Mouse (Mus musculus) spleen, adult 2 months (tissue): ENCODE measurements around the gene Hoxd8. TPM values are rescaled to one million over a fixed set of nuclear protein-coding genes. Genes with fewer than 3 reads are reported as not detected.

Experiments
- DNase-seq, 2 experiments: peaks; one replicate each; pipeline versions ENCODE4 v3.0.0 to v3.0.0-alpha.2; 2012 to 2021; ENCODE audit warnings: low spot score in 2 of 2, low read depth in 1 of 2
- H3K27ac ChIP-seq: fragments of 200-500 bp; 2 replicates; pipeline ENCODE4 v1.5.1; 2012; ENCODE audit warnings: low read length, inconsistent platforms; ENCODE audit not compliant: insufficient read depth
- H3K27me3 ChIP-seq: fragments of 200-500 bp; 2 replicates; pipeline ENCODE4 v1.6.1; 2012; ENCODE audit warnings: mild to moderate bottlenecking, moderate library complexity, low read length, inconsistent platforms; ENCODE audit not compliant: control insufficient read depth, insufficient read depth
- H3K36me3 ChIP-seq: fragments of 200-500 bp; 2 replicates; pipeline ENCODE4 v1.6.1; 2012; ENCODE audit warnings: mild to moderate bottlenecking, low read length, inconsistent platforms; ENCODE audit not compliant: control insufficient read depth, insufficient read depth
- H3K4me1 ChIP-seq: fragments of 200-500 bp; 2 replicates; pipeline ENCODE4 v1.6.1; 2011; ENCODE audit warnings: inconsistent platforms; ENCODE audit not compliant: control insufficient read depth, insufficient read depth, insufficient read length
- H3K4me3 ChIP-seq: fragments of 200-500 bp; 2 replicates; pipeline ENCODE4 v1.5.1; 2011; ENCODE audit warnings: mild to moderate bottlenecking, inconsistent platforms; ENCODE audit not compliant: insufficient read depth, insufficient read length; ENCODE audit errors: extremely low read depth
- CTCF ChIP-seq: fragments of 200-500 bp; IDR thresholded peaks from 2 replicates; pipeline ENCODE4 v1.5.1; 2011; ENCODE audit warnings: mild to moderate bottlenecking, inconsistent platforms; ENCODE audit not compliant: insufficient read depth, insufficient read length, insufficient replicate concordance; ENCODE audit errors: extremely low read depth
- POLR2A ChIP-seq: fragments of 200-500 bp; IDR thresholded peaks from 2 replicates; pipeline ENCODE4 v1.6.1; 2011; ENCODE audit warnings: low read depth, low read length, inconsistent platforms
- WGBS: fragments of 180-500 bp; shearing (Covaris S2); methylation state at CpG from one replicate; pipeline ENCODE4 v1.1.7; 2018; 5-methylcytosine and 5-hydroxymethylcytosine counted together
- polyA plus RNA-seq: library from polyadenylated mRNA; depleted of rRNA; stranded (reverse); fragments of >200 nt; gene quantifications from 2 replicates; pipeline ENCODE4 v1.2.3, GENCODE M21; 2012

Gene Hoxd8
- polyA plus RNA-seq, 1 experiment, result 0.32 TPM

DNA sequence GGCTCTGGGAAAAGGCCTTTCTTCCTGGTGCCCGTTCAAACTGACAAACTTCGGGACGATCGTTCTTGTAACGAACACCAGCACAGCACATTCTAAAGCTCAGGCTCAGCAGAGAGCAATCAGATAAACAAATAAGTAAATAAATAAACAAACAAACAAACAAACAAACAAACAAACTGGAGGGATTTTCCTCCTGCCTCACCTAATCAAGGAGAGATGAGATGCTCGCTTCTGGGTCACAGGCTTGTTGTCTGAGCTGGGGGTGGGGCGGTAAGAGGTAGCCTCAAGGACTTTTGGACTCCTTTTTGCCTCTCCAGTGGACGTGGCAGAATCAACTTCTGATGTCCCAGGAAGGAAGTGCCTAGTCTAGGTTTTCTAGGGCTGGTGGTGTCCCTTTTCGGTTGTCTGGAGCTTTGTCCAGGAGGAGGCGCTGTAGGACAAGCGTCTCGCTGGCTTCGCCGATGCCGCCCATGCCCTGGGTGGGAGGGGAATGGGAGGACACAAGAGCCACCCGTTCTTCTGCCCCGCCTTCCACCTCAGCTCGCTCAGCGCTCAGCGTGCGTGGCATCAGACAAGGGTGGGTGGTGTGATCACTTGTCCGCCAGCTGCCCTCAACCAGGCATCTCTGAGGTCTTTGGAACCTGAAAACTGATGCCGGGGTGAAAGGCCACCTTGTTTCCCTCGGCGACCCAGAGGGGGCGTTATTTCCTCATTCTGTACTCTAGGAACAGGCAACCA is 11.3 kb downstream of the Hoxd8 start:
- 6% methylated on average over 26 of the region's 26 CpGs for WGBS
- Histone ChIP-seq H3K27me3 (peaks cover 20% of the 10 kb centered on the region), H3K4me3 (no peak overlapping the region), H3K36me3 (no peaks in the 10 kb centered on the region), H3K27ac (no peak overlapping the region), H3K4me1 (peaks cover 4% of the 10 kb centered on the region; the same call in 1 of the 2 replicates)
- TF ChIP-seq CTCF, result peak; percentile 46; the same call in 1 of the 2 replicates
- TF ChIP-seq POLR2A, result no peak
- peak; percentile 12 to 34 for DNase-seq

DNA sequence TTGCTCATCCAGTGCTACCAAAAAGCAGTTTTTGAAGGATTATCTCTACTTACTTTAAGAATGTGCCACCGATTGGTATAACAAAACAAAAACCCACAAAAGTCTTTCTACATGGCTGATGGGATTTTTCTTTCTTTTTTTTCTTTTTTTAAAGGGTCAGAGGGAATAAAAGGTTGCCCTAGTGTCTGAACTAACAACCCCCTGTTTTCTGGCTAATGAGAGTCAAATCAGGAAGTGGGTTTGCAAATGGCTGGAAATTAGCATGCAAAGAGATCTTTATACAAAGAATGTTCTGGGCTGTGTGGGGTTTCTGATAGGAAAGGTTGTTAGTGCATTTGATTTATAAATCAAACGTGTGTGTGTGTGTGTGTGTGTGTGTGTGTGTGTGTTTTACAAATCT is 16.0 kb downstream of the Hoxd8 start:
- no peak for DNase-seq
- peaks cover 5% of the 10 kb centered on the region for H3K27me3 ChIP-seq
- no peaks in the 10 kb centered on the region for H3K36me3 ChIP-seq
- no peak for TF ChIP-seq POLR2A
- TF ChIP-seq CTCF, result no peak
- no peak overlapping the region for H3K27ac ChIP-seq
- H3K4me3 ChIP-seq, result no peak overlapping the region
- 32% methylated on average over 2 of the region's 2 CpGs for WGBS
- H3K4me1 ChIP-seq, result no peaks in the 10 kb centered on the region

DNA sequence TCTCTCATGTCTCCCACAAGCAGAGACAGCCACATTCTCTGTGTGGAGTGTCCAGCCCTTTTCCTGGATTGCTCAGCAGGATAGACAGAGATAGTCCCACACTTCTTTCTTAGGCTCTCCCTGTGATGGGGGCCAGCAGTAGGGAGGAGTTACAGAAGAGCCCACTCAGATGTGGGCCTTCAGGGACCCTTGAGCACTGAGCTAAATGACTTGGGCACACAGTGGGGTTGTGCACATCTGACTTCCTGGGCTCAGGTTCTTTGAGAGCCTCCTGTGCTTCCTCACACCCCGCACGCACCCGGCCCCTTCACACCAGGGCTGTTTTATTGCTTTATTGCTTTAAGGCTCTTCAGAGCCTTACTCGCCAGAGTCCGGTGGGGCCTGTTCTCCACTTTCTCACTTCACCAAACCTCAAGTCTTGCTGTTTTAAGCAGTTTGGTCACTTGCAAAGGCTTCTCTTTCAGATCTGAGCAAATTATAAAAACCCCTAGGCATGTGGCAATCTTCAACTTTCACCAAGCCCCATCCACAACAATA is 16.6 kb downstream of the Hoxd8 start:
- no peak for DNase-seq
- H3K4me1 ChIP-seq, result no peaks in the 10 kb centered on the region
- no peaks in the 10 kb centered on the region for H3K36me3 ChIP-seq
- 69% methylated on average over 5 of the region's 5 CpGs for WGBS
- H3K27ac ChIP-seq, result no peak overlapping the region
- no peaks in the 10 kb centered on the region; the same call in 1 of the 2 replicates for H3K27me3 ChIP-seq
- no peak overlapping the region for H3K4me3 ChIP-seq
- TF ChIP-seq CTCF, result no peak
- TF ChIP-seq POLR2A, result no peak

DNA sequence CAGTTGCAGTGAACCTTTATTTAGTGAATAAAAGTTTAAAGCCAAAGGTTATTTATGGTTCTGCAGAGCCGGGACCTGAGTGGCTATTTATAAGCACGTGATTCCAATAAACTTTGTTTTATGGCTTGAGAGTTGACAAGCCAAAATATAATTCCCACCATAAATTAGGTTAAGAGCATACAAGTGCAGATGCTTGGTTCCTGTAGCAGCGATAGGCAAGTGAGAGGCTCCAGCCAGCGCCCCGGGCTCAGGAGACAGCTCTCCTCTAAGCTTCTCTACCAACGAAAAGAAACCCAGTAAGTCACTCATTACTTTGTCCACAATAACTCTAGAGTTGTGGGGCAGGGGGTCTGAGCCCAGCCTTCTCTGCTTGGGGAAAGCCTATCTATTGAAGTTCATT is 17.5 kb downstream of the Hoxd8 start:
- 20% methylated on average over 6 of the region's 6 CpGs for WGBS
- no peaks in the 10 kb centered on the region for H3K4me1 ChIP-seq
- no peak overlapping the region for H3K27ac ChIP-seq
- H3K4me3 ChIP-seq, result no peak overlapping the region
- no peak for DNase-seq
- peaks cover 2% of the 10 kb centered on the region; the same call in 1 of the 2 replicates for H3K27me3 ChIP-seq
- TF ChIP-seq POLR2A (no peak), CTCF (no peak)
- no peaks in the 10 kb centered on the region for H3K36me3 ChIP-seq

DNA sequence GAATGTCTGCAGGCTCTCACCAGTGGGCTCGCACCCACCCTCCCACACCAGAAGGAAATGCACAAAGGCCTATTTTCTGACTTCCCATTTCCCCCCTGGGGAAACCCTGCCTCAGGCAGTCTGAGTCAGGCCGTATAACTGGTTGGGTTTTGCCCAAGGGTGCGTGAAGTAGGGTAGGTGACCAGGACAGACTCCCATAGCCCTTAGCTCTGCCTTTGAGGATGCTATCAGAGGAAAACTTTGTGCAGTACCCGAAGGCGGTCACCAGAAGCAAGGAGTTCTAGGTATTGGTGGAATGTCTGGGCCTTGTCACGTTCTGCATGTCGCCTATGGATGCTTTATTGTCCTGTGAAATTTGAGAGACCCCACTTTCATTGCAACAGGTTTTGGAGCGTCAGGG is 18.5 kb downstream of the Hoxd8 start:
- no peak for DNase-seq
- Histone ChIP-seq H3K4me1 (no peaks in the 10 kb centered on the region), H3K4me3 (no peak overlapping the region), H3K27ac (no peak overlapping the region), H3K27me3 (peaks cover 9% of the 10 kb centered on the region; the same call in 1 of the 2 replicates), H3K36me3 (no peaks in the 10 kb centered on the region)
- TF ChIP-seq POLR2A, result no peak
- TF ChIP-seq CTCF, result no peak
- 34% methylated on average over 8 of the region's 8 CpGs for WGBS

DNA sequence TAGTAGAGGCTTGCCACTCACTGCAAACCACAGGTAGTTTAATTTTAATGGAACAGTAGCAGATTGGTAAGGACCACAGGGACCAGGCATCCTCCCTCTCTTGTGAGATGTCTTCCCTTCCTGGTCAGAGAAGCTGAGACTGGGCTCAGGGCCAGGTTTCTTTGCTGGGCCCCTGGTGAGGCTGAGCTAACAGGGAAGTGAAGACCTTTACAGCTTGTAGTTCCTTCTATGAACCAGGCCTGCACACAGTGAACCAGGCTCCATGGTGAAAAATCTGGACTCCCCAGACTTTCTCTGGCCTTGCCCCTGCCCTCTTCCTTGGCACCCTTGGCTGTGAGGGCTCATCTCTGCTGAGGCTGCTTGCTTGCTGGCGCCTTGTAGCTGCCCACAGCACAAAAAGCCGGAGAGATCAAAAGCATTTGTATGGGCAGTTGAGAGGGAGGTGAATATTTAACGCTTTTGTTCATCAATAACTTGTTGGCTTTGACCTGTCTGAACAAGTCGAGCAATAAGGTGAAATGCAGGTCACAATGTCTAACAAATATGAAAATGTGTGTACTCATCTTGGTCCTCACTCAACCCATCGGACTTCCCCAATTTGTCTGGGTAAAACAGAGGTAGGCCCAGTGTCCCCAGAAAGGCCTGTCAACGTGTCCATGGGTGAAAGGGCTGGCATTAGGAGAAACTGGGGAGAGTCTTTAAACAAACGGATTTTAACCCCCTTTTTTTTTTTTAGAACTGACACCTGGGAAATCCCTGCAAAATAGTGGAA is 20.0 kb downstream of the Hoxd8 start:
- no peak for TF ChIP-seq POLR2A
- no peak for TF ChIP-seq CTCF
- Histone ChIP-seq H3K27ac (no peak overlapping the region), H3K36me3 (no peaks in the 10 kb centered on the region), H3K4me3 (no peak overlapping the region), H3K4me1 (no peaks in the 10 kb centered on the region), H3K27me3 (peaks cover 12% of the 10 kb centered on the region; the same call in 1 of the 2 replicates)
- DNase-seq, result no peak
- WGBS, result 66% methylated on average over 7 of the region's 7 CpGs
